Mouse (Mus musculus): ENCODE results near the gene Elac2.

- TF ChIP-seq HCFC1 (IDR thresholded peaks at IDR 0.05; ENCODE audit: borderline replicate concordance, insufficient read depth, low read length) (no peak), ZNF384 (IDR thresholded peaks at IDR 0.05; ENCODE audit: low read depth, low read length) (no peak)
Observed at GRCm38 (mm10) chr11:65006047-65006446, 27.2 kb downstream of the Elac2 start.
